Mouse (Mus musculus) heart, adult 18-20 months (tissue): ENCODE results near the gene Matn4. TPM values are rescaled to one million over a fixed set of nuclear protein-coding genes. Genes with fewer than 3 reads are reported as not detected.
"Not testable (repeated sequence)": the region's sequence is repeated elsewhere in the genome, so short reads cannot be mapped to it uniquely, and the experiment has no call there.

ENCODE experiments used
- DNase-seq, 2 experiments: peaks; one replicate each; pipeline ENCODE4 v3.0.0; 2021 to 2022; ENCODE audit warnings: mixed read lengths in 1 of 2
- microRNA-seq, 2 experiments: library from miRNA; unstranded; fragments of <30 nt; microRNA quantifications; one replicate each; pipeline ENCODE4 v1.2.0; 2022
- total RNA-seq, 2 experiments: library from RNA; stranded (reverse); gene quantifications; 2 replicates each; pipeline ENCODE4 v1.2.3; 2021

Gene Matn4
- total RNA-seq, 2 experiments from 2014 or later: 0.36 to 0.45 TPM

DNA sequence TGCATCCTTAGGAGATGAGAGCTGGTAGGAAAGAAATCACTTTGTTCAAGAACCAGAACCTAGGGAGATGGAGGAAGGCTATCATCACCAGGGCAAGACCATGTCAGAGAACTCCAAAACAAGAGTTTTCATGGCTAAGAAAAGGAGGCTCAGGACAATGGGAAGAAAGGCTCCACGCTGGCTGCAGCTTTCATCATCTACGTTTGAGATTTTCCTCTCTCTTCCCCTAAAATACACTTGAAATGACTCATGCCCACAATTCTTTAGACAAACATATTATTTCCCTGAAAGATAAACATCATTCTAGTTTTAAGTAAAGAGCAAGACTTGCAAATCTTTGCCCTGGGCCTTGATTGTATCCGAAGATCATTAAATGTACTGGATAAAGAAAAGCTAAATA, 33.6 kb downstream of the Matn4 start:
- no peak for DNase-seq

DNA sequence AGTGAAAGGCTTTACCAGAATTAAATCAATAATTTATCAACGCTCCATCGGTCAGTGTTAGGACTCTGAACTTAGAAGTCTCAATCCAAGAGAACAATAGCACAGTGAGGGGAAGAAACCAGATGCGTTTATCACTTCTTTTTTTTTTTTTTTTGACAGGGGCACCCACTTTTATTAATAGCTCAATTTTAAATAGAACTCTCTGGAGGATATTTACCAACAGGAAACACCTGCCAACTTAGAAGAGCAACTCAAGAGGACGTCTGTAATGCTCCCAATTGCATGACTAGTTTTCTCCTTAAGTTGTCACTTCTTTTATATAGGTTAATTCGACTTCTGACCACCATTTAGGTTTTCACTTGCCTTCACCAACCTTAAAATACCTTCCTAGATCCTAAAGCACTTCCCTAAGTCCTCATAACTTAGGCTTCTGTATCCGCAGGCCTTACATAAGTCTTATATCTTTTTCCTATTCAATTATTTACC, 36.3 kb downstream of the Matn4 start:
- DNase-seq: no peak

DNA sequence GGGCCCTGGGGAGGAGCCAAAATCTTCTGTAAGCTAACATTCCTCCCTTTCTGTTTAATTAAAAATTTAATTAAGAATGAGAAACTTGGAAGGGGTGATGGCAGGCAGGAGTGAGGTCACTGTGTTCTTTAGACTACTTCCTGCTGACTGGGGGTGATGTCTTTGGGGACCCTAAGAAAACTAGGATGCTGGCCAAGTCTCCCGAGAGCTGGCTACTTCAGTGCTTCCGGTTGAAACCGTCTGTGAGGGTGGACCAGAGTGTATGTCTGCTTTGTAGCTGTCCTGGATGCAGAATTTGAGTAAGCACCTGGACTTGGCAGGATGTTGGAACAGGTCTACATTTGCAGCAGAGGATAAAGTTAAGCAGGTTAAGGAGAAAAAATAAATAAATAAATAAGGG, 38.0 kb downstream of the Matn4 start:
- no peak for DNase-seq

DNA sequence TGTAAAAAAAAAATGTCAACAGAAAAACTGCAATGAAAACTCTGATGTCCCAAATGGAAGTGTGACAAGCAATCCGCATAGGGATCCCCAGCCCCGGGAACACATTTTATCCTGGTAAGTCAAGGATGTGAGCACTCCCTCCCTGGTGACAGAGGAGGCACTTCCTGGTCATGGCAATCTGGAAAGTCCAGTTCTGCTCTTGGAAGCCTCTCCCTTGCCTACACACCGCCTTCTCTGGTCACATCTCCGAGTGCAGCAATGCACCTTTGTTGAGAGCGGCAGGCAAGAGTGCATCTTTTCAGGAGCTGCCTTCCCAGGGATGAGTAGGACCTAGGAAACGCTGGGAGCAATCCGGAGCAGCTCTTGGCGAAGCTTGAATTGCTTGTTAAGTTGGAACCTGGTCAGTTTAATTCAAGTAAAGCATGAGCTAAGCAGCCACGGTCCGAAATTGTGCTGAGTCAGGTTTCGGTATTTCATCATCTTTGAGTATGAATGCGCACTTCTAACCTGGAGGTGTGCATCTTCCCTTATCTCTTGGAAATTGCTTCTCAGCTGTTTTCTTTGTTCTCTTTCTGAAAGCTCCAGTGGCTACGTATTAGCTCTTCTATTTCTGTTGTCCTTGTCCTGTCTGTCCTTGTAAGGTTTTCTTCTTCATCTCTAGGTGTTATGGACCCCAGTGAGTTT, 43.8 kb downstream of the Matn4 start:
- DNase-seq: no peak

DNA sequence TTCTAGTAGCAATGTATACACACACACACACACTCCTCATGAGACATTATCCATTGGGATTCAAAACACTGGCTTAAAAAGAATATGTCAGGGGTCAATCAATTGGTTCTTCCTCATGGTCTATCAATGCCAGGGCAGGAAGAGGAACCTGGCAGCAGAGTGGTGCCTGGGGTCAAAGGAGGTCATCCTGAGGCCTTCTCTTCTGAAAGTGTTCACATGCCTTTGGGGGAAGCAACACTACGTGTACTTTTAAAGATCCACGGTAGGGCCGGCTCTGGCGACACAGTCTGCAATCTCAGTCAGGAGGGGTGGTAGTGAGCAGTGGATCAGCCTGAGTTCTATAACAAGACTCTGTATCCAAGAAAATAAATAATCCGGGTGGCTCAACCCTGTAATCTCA, 45.3 kb downstream of the Matn4 start:
- no peak for DNase-seq

DNA sequence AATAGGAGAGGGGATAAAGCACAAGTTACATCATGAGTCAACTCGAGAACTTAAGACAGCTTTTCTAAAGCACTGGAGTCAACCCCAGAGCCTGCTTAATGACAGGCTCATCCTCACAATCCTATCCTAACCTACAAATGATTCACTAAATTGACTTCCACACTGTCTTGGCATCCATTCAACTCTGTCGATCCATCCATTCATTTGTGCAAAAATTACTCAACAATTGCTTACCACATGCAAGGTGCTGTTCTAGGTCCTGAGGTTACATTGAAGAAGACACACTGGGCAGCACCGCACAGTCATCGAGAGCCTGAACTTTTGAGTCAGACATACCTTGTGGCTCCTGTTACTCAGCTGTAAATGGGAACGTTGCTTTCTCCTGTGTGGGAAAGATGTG, 45.9 kb downstream of the Matn4 start:
- no peak for DNase-seq

DNA sequence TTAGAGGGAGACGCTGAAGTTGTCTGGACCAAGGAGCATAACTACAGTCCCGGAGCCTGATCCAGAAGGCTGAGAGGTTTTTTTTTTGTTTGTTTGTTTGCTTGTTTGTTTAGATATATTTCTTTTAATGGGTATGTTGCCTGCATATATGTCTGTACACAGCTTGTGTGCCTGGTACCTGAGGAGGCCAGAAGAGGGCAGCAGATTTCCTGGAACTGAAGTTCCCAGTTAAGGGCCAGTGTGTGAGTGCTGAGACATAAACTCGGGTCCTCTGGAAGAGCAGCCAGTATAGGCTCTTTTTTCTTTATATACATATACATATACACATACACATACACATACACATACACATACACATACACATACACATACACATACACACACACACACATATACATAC, 46.6 kb downstream of the Matn4 start:
- DNase-seq: no peak

DNA sequence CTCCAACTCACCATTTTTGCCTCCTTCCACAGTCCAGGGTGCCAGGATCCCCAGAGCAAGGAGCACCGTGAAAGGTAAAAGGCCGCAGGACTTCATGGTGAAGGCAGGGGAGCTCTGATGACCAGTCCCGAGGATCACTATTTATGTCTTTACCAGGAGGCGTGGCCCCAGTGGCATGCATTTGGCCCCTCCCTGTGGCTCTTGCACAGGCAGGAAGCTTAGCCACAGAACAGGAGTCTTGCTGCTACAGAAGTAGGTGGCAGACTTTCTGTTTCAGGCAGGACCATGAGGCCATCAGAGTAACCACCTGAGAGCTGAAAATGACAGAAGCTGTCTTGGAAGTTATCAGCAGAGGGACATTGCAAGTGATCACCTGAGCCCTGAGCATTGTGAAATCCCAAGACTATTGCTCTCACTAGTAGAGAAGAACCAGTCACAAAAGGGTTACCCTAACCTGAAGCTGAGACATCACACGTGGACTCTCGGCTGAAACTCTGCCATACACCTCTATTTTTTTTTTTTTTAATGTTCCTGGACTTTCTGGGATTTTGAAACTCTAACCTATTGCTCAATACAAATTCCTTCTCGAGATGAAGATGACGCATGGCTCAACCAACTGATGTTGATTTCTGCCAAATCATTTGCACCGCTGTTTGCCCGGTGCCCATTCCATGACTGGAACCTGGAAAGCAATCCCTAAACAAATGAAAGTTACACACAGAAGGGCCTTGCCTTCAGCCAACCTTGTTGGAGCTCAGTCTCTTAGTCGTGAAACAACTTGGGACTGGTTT, 48.6 kb downstream of the Matn4 start:
- DNase-seq: no peak

DNA sequence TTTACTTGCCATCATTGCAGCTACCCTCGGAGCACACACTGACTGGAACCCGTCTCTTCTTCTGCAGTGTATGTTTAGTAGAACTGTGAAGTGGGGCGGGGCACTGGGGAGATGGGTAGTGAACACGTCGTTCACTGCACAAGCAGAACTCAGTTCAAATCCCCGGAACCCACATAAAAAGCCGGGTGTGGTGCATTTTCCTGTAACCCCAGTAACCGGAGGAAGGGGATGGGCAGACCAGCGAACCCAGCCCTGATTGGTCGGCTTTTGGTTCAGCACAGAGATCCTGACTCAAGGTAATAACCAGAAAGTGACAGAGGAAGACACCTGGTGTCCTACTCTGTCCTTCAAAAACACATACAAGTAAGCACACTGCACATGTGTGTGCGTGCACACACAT, 51.6 kb downstream of the Matn4 start:
- no peak for DNase-seq

DNA sequence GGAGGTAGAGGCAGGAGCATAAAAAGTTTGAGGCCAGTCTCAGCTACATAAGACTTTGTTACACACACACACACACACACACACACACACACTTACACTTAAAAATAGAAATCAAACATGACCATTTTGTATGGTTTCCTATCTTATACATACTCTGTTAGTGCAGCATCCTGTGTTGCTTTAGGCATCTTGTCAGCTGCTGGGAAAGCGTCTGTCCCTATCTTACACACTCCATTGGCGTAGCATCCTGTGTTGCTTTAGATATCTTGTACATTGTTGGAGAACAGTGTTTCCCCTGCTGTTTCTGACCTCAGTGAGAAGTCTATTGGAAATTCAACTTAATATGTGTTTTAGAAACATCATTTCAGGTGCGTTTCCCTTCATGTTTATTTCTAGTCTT, 52.3 kb downstream of the Matn4 start:
- DNase-seq: no peak

DNA sequence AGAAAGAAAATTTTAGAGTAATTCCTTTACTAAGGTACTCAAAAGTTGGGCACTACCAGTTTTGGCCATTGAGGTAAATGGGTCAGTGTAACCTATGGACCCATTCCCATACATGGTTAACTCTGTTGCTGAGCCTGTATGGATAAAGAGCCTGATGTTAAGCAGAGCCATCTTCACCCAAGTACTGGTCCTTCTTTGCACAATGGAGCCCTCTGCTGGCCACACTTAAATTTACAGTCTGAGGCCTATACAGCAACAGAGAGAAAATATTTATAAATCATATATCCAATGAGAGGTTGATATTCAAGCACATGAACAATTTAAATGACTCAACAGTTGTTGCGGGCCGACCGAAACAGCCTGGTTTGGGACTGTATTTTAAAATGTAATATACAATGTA, 56.0 kb downstream of the Matn4 start:
- DNase-seq: peak in 1 of 2 experiments; percentile 8

DNA sequence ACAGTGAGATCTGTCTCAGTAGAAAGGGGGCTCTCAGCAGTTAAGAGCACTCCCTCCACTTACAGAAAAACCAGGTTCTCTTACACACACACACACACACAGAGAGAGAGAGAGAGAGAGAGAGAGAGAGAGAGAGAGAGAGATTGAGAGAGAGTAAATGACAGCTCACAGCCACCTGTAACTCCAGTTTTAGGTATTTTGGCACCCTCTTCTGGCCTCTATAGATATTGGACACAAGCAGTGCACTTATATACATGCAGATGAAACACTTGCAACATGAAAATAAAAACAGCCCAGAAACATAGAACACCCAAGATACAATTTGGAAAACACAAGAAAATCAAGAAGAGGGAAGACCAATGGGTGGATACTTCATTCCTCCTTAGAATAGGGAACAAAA, 57.3 kb downstream of the Matn4 start:
- DNase-seq: not testable (repeated sequence)

DNA sequence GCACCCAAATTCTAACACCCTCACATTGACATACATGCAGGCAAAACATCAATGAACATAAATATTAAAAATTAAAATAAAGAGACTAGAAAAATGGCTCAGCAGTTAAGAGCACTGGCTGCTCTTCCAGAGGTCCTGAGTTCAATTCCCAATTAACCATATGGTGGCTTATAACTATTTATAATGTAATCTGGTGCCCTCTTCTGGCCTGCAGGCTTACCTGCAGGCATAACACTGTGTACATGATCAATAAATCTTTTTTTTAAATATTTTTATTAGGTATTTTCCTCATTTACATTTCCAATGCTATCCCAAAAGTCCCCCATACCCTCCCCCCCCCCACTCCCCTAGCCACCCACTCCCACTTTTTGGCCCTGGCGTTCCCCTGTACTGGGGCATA, 61.2 kb downstream of the Matn4 start:
- DNase-seq: not testable (repeated sequence)

Small RNAs within 50 kb of the gene (microRNA-seq; reads per million reads assigned to microRNA genes)
- 0 reads per million in 2 experiments for gene Mir7678

Other genes with a start within 250 kb of the Matn4 start
- under 1 TPM in 1 of 2 experiments, not detected in 1; 0.10 TPM for gene Kcns1, start 234.0 kb downstream of the Matn4 start, total RNA-seq
- gene Wfdc5, start 222.4 kb downstream of the Matn4 start, total RNA-seq: not detected
- gene Wfdc12, start 214.6 kb downstream of the Matn4 start, total RNA-seq: not detected
- gene Wfdc15a, start 205.0 kb downstream of the Matn4 start, total RNA-seq: not detected
- gene Wfdc15b, start 183.5 kb downstream of the Matn4 start, total RNA-seq: not detected
- not detected for gene Svs2, start 166.7 kb downstream of the Matn4 start, total RNA-seq
- gene Svs3b, start 148.5 kb downstream of the Matn4 start, total RNA-seq: not detected
- not detected for gene Svs4, start 126.7 kb downstream of the Matn4 start, total RNA-seq
- not detected for gene Svs3a, start 115.9 kb downstream of the Matn4 start, total RNA-seq
- gene Svs6, start 88.4 kb downstream of the Matn4 start, total RNA-seq: not detected
- gene Svs5, start 72.4 kb downstream of the Matn4 start, total RNA-seq: not detected
- 10 to 100 TPM; 12.2 to 21.3 TPM for gene Slpi, start 16.1 kb downstream of the Matn4 start, total RNA-seq
- not detected for gene Rbpjl, start 2.0 kb downstream of the Matn4 start, total RNA-seq
- gene Sdc4, start 38.7 kb upstream of the Matn4 start, total RNA-seq: 10 to 100 TPM; 18.7 to 34.2 TPM
- gene Sys1, start 51.8 kb upstream of the Matn4 start, total RNA-seq: 10 to 100 TPM; 23.0 to 23.1 TPM
- 10 to 100 TPM in 1 of 2 experiments, 1 to 10 TPM in 1; 3.7 to 11.1 TPM for gene Gm20458, start 55.8 kb upstream of the Matn4 start, total RNA-seq
- not detected for gene Trp53tg5, start 68.6 kb upstream of the Matn4 start, total RNA-seq
- 10 to 100 TPM in 1 of 2 experiments, 1 to 10 TPM in 1; 9.4 to 10.7 TPM for gene Dbndd2, start 80.9 kb upstream of the Matn4 start, total RNA-seq
- gene Pigt, start 92.4 kb upstream of the Matn4 start, total RNA-seq: 10 to 100 TPM; 28.7 to 32.6 TPM
- gene Wfdc2, start 157.3 kb upstream of the Matn4 start, total RNA-seq: 10 to 100 TPM in 1 of 2 experiments, 1 to 10 TPM in 1; 1.0 to 11.8 TPM
- gene Spint3, start 168.3 kb upstream of the Matn4 start, total RNA-seq: not detected
- not detected for gene Wfdc6a, start 180.3 kb upstream of the Matn4 start, total RNA-seq
- gene Eppin, start 188.4 kb upstream of the Matn4 start, total RNA-seq: not detected
- not detected for gene Wfdc6b, start 208.4 kb upstream of the Matn4 start, total RNA-seq
- gene Wfdc8, start 208.5 kb upstream of the Matn4 start, total RNA-seq: not detected
- not detected for gene Wfdc16, start 233.6 kb upstream of the Matn4 start, total RNA-seq